Mouse (Mus musculus) intestine, postnatal 0 days (tissue): Measurements from ENCODE around the gene Rasgrf1. TPM values are rescaled to one million over a fixed set of nuclear protein-coding genes. Genes with fewer than 3 reads are reported as not detected.
A peak's percentile ranks its signal among the peaks of the same experiment; 100 is the strongest.

Experiments
- ATAC-seq: fragments of 200-750 bp; cut with Nextera tagmentation; 2 replicates; pipeline ENCODE4 v1.8.0; 2017; ENCODE audit warnings: mild to moderate bottlenecking, moderate TSS enrichment, moderate library complexity
- H3K27ac ChIP-seq: fragments of 300-500 bp; sonication (generic); 2 replicates; pipeline ENCODE4 v1.5.1; 2014; ENCODE audit warnings: mild to moderate bottlenecking, low read depth, low read length, moderate library complexity
- H3K27me3 ChIP-seq: fragments of 300-500 bp; sonication (generic); replicated peaks from 2 replicates; pipeline ENCODE4 v1.6.1; 2014; ENCODE audit warnings: low read length, mixed read lengths; ENCODE audit not compliant: control insufficient read depth, insufficient read depth
- H3K36me3 ChIP-seq: fragments of 300-500 bp; sonication (generic); 2 replicates; pipeline ENCODE4 v1.6.1; 2014; ENCODE audit warnings: mild to moderate bottlenecking, moderate library complexity; ENCODE audit not compliant: control insufficient read depth, insufficient read depth
- H3K4me1 ChIP-seq: fragments of 300-500 bp; sonication (generic); replicated peaks from 2 replicates; pipeline ENCODE4 v1.6.1; 2014; ENCODE audit warnings: antibody characterized with exemption, low read length, mixed read lengths; ENCODE audit not compliant: control insufficient read depth, insufficient read depth
- H3K4me2 ChIP-seq: fragments of 300-500 bp; sonication (generic); replicated peaks from 2 replicates; pipeline ENCODE4 v1.6.1; 2014; ENCODE audit warnings: low read depth, mild to moderate bottlenecking, moderate library complexity
- H3K4me3 ChIP-seq: fragments of 300-500 bp; sonication (generic); 2 replicates; pipeline ENCODE4 v1.5.1; 2014; ENCODE audit warnings: low read depth, low read length
- H3K9ac ChIP-seq: fragments of 300-500 bp; sonication (generic); 2 replicates; pipeline ENCODE4 v1.6.1; 2014; ENCODE audit warnings: mild to moderate bottlenecking, low read depth, low read length
- H3K9me3 ChIP-seq: fragments of 300-500 bp; sonication (generic); 2 replicates; pipeline ENCODE4 v1.6.1; 2016; ENCODE audit warnings: mixed run types; ENCODE audit not compliant: control insufficient read depth
- CTCF ChIP-seq: sonication (generic); IDR thresholded peaks from 2 replicates; pipeline ENCODE4 v1.5.1; 2016; ENCODE audit warnings: low read depth, mild to moderate bottlenecking, control low read depth, antibody characterized with exemption, moderate library complexity
- WGBS: fragments of 180-500 bp; shearing (Covaris S2); extraction: QIAGEN DNeasy Blood & Tissue Kit; methylation state at CpG from one replicate; pipeline ENCODE4 v1.1.7; 2014; 5-methylcytosine and 5-hydroxymethylcytosine counted together
- polyA plus RNA-seq: library from polyadenylated mRNA; unstranded; fragments of >200 nt; fragmentation: Nextera tagmentation; extraction: Ambion mirVana; gene quantifications from 2 replicates; pipeline ENCODE4 v1.2.1, GENCODE M21; 2015

Rasgrf1 gene
- polyA plus RNA-seq, 1 experiment from 2014 or later = not detected

DNA sequence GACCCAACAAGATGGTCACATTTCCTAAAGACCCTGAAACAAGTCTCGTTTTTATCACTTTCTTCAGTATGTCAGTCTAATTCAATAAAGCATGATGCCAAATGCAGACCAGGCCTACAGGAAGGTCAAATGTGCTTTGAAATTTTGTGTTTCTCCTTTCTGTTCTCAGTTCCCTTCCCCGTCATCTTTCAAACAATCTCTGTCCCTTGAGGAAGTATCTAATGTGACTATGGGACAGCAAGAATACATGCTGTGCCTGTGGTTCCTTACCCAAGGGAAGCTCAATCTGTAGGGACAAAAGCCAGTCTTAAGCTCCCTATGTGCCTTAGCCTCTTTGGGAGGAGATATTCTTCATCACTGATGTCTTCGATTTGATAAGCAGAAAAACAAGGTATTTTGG lies 104.9 kb downstream of the Rasgrf1 start:
- no peak overlapping the region for H3K4me2 ChIP-seq
- WGBS = 84% methylated on average over 3 of the region's 3 CpGs

DNA sequence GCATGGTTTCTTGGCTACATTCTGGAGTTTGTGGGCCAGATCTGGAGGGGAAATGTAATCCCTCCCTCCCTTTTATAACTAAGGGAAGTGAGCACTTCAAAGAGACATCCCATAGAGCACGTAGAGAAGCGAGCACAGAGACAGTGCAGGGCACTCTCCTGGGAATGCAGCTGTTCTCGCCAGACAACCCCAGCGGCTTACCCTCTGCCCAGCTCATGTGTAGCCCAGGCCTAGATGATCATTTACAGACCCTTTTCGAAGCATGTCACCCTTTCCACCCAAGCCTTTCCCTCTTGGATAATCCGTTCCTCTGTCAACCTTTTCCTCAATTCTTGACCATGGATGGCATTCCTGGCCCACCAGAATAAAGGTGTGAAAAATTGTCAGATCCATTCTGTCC lies 106.5 kb downstream of the Rasgrf1 start:
- Histone ChIP-seq H3K27me3 (no peaks in the 10 kb centered on the region), H3K4me2 (no peak overlapping the region), H3K27ac (no peak overlapping the region), H3K9ac (no peak overlapping the region), H3K4me1 (no peaks in the 10 kb centered on the region), H3K9me3 (no peaks in the 10 kb centered on the region), H3K4me3 (no peak overlapping the region), H3K36me3 (no peaks in the 10 kb centered on the region)
- WGBS = 75% methylated on average over 6 of the region's 6 CpGs
- TF ChIP-seq CTCF = no peak
- no peak for ATAC-seq

More for the DNA sequence above, 104.9 kb downstream of the Rasgrf1 start:
- H3K9me3 ChIP-seq = no peaks in the 10 kb centered on the region
- no peak overlapping the region for H3K4me3 ChIP-seq
- TF ChIP-seq CTCF = no peak
- no peaks in the 10 kb centered on the region for H3K27me3 ChIP-seq
- no peak overlapping the region for H3K27ac ChIP-seq
- H3K9ac ChIP-seq = no peak overlapping the region
- no peaks in the 10 kb centered on the region for H3K36me3 ChIP-seq
- H3K4me1 ChIP-seq = no peaks in the 10 kb centered on the region
- ATAC-seq = no peak

DNA sequence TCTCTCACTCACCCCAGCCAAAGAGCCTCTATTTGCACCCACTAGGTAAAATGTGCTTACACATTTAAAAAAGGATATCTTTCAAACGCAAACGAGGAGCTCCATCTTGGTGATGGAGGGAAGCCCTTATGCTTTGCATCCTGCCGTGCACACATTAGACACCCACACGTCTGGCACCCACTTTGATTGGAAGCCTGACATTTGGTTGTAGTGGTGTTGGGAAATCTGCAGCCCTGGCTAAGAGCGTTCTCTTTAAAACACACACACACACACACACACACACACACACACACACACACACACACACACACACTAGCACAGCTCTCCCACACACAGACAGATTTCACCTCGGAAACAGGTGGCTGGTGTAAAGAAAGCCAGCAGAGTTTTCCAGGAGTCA lies 111.2 kb downstream of the Rasgrf1 start:
- WGBS = 75% methylated on average over 6 of the region's 6 CpGs
- Histone ChIP-seq H3K4me2 (no peak overlapping the region), H3K27ac (no peak overlapping the region), H3K9ac (no peak overlapping the region), H3K36me3 (no peaks in the 10 kb centered on the region), H3K4me3 (no peak overlapping the region), H3K4me1 (no peaks in the 10 kb centered on the region), H3K27me3 (no peaks in the 10 kb centered on the region), H3K9me3 (no peaks in the 10 kb centered on the region)
- no peak for TF ChIP-seq CTCF
- ATAC-seq = no peak

DNA sequence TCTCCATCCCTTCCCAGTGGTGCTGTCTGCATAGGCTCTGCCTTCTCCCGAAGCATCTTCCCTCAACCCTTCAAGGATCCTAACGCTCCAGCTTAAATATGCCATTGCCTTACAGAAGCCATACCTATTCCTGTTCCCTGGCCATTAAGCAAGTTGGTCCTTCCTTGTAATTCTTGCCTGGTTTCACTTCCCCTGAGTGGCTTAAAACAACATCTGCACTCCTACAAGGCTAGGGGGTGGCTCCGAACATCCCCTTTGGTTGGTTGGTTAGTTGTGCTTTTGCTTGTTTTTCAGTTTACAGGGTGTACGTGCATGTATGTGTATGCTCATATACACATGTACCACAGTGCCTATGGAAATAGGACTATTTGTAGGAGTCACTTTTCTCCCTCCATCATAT lies 111.7 kb downstream of the Rasgrf1 start:
- WGBS = 88% methylated on average over 4 of the region's 4 CpGs
- no peak overlapping the region for H3K27ac ChIP-seq
- H3K4me2 ChIP-seq = no peak overlapping the region
- H3K27me3 ChIP-seq = no peaks in the 10 kb centered on the region
- no peaks in the 10 kb centered on the region for H3K4me1 ChIP-seq
- ATAC-seq = no peak
- H3K36me3 ChIP-seq = no peaks in the 10 kb centered on the region
- no peak overlapping the region for H3K9ac ChIP-seq
- H3K4me3 ChIP-seq = no peak overlapping the region
- no peak for TF ChIP-seq CTCF
- H3K9me3 ChIP-seq = no peaks in the 10 kb centered on the region

DNA sequence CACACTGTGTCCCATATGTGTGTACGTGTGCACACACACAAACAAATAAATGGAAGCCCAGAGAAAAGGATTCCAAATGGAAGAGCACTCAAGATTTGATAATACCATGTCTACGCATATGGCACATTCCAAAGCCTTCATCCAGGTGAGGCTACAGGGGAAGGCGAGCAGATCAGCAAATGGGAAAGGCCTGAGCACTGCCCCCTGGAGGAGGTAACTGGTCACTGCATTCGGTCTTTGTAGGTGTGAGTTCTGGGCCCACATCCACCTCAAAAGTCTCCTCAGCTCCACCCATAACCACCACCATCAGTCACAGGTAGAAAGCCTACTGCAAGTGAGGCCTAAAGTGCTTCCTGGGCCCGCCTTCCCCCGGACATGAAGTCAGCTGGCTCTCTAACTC lies 118.0 kb downstream of the Rasgrf1 start:
- no peak overlapping the region for H3K27ac ChIP-seq
- H3K36me3 ChIP-seq = no peaks in the 10 kb centered on the region
- H3K4me3 ChIP-seq = no peak overlapping the region
- peak; percentile 26 for TF ChIP-seq CTCF
- no peaks in the 10 kb centered on the region for H3K9me3 ChIP-seq
- no peaks in the 10 kb centered on the region for H3K4me1 ChIP-seq
- 91% methylated on average over 6 of the region's 6 CpGs for WGBS
- no peak overlapping the region for H3K4me2 ChIP-seq
- no peak overlapping the region for H3K9ac ChIP-seq
- ATAC-seq = no peak
- H3K27me3 ChIP-seq = no peaks in the 10 kb centered on the region

DNA sequence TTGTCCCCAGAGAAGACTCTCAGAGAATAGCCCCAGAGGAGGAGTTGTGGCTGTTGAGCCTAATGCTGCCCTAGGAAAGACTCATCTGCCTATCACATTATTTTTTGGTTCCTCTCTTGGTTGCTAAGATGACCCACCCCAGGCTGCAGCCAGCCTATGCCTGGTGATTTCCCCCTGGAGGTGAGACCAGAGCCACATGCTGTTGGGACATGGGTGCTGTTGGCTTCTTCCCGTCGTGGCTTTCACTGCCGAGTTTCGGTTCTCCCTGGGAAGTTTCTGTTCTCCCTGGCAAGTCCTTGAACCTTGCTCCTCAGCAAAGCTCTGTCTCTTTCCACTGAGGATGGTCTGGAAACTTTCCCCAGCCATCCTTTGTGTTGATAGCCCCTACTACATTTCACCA lies 124.2 kb downstream of the Rasgrf1 start:
- no peak overlapping the region for H3K4me2 ChIP-seq
- no peaks in the 10 kb centered on the region for H3K9me3 ChIP-seq
- 79% methylated on average over 4 of the region's 4 CpGs for WGBS
- H3K9ac ChIP-seq = no peak overlapping the region
- no peak overlapping the region for H3K4me3 ChIP-seq
- H3K27me3 ChIP-seq = no peaks in the 10 kb centered on the region
- no peaks in the 10 kb centered on the region for H3K4me1 ChIP-seq
- no peaks in the 10 kb centered on the region for H3K36me3 ChIP-seq
- no peak for TF ChIP-seq CTCF
- H3K27ac ChIP-seq = no peak overlapping the region
- ATAC-seq = no peak

DNA sequence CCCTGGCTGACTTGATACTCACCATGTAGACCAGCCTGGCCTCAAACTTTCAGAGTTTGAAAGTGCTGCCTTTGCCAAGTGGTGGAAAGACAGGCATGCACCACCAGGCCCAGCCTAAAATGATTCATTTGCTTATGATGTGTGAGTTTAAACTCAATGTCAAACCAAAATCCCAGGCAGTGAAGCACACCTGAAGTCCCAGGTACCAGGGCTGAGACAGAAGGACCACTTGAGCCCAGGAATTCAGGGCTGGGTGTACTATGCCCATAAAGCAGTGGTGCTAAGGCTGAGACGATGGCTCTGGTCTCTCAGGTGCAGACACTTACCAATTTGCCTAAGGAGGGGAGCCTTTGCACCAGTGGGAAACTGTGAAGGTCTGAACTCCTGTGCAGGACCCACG lies 125.5 kb downstream of the Rasgrf1 start:
- Histone ChIP-seq H3K27me3 (no peaks in the 10 kb centered on the region), H3K36me3 (no peaks in the 10 kb centered on the region)
- no peak for TF ChIP-seq CTCF

More for the DNA sequence above, 125.5 kb downstream of the Rasgrf1 start:
- ATAC-seq = no peak
- H3K4me3 ChIP-seq = no peak overlapping the region
- H3K27ac ChIP-seq = no peak overlapping the region
- no peaks in the 10 kb centered on the region for H3K9me3 ChIP-seq
- H3K4me2 ChIP-seq = no peak overlapping the region
- no peak overlapping the region for H3K9ac ChIP-seq
- H3K4me1 ChIP-seq = no peaks in the 10 kb centered on the region
- WGBS = 80% methylated on average over 2 of the region's 2 CpGs
